Mouse (Mus musculus) heart, embryonic 16.5 days (tissue): ENCODE measurements around the gene Gfpt2. TPM values are rescaled to one million over a fixed set of nuclear protein-coding genes. Genes with fewer than 3 reads are reported as not detected.
A peak's percentile ranks its signal among the peaks of the same experiment; 100 is the strongest.

Source experiments
- ATAC-seq: fragments of 200-750 bp; cut with Nextera tagmentation; replicated peaks from 2 replicates; pipeline ENCODE4 v1.8.0; 2017; ENCODE audit warnings: moderate number of reproducible peaks; ENCODE audit not compliant: insufficient read depth, low FRiP score; ENCODE audit errors: extremely low read depth
- H3K27ac ChIP-seq: fragments of 300-500 bp; sonication (generic); 2 replicates; pipeline ENCODE4 v1.5.1; 2014; ENCODE audit warnings: mild to moderate bottlenecking, low read length, control low read depth, moderate library complexity
- H3K27me3 ChIP-seq: fragments of 300-500 bp; sonication (generic); 2 replicates; pipeline ENCODE4 v1.6.1; 2014; ENCODE audit warnings: low read length, mixed read lengths; ENCODE audit not compliant: control insufficient read depth, insufficient read depth
- H3K36me3 ChIP-seq: fragments of 300-500 bp; sonication (generic); 2 replicates; pipeline ENCODE4 v1.6.1; 2014; ENCODE audit not compliant: control insufficient read depth, insufficient read depth
- H3K4me1 ChIP-seq: fragments of 300-500 bp; sonication (generic); 2 replicates; pipeline ENCODE4 v1.6.1; 2014; ENCODE audit warnings: low read length, mixed read lengths; ENCODE audit not compliant: control insufficient read depth, insufficient read depth
- H3K4me2 ChIP-seq: fragments of 300-500 bp; sonication (generic); 2 replicates; pipeline ENCODE4 v1.6.1; 2014; ENCODE audit warnings: low read depth, mild to moderate bottlenecking, control low read depth, low read length
- H3K4me3 ChIP-seq: fragments of 300-500 bp; sonication (generic); 2 replicates; pipeline ENCODE4 v1.5.1; 2014; ENCODE audit warnings: mild to moderate bottlenecking, control low read depth, low read length
- H3K9ac ChIP-seq: fragments of 300-500 bp; sonication (generic); 2 replicates; pipeline ENCODE4 v1.6.1; 2014; ENCODE audit warnings: low read length, control low read depth
- H3K9me3 ChIP-seq: fragments of 300-500 bp; sonication (generic); replicated peaks from 2 replicates; pipeline ENCODE4 v1.6.1; 2016; ENCODE audit warnings: low read length; ENCODE audit not compliant: control insufficient read depth
- WGBS: fragments of 180-500 bp; shearing (Covaris S2); extraction: QIAGEN DNeasy Blood & Tissue Kit; methylation state at CpG from one replicate; pipeline ENCODE4 v1.1.7; 2014; 5-methylcytosine and 5-hydroxymethylcytosine counted together
- polyA plus RNA-seq: library from polyadenylated mRNA; unstranded; fragments of >200 nt; fragmentation: Nextera tagmentation; extraction: Ambion mirVana; gene quantifications from 2 replicates; pipeline ENCODE4 v1.2.1, GENCODE M21; 2015

Gene Gfpt2
- polyA plus RNA-seq, result 10.4 and 13.1 TPM in 2 replicates

DNA sequence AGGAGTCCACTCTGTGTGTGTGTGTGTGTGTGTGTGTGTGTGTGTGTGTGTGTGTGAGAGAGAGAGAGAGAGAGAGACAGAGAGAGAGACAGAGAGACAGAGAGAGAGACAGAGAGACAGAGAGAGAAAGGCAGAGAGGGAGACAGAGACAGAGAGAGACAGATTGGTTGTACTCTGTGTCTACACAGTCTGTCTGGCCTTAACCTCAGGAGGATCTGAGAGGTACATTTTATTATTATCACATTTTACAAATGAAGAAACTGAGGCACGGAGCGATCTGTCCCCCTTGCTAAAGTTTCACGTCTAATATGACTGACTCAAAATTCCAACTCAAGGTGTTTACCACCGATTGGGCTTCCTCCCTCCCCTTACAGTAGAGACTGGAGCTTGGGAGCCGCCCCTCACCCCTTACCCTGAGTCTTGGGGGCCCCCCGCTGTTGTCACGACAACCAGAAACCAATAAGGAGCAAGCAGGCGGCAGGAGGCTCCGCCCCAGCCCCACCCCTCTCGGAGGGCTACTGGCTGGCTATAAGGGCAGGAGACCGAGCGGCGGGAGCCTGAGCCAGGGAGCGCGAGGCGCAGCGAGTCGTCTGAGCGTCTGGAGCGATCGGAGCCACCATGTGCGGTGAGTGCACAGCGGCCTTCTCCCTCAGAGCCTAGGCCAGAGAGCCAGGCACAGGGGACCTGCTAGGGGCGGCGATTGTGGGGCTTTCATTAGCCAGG is at the start of gene Gfpt2:
Gene Gfpt2 (plus strand): TSS at position 560 of the 723 bp plus-strand sequence.
- 0 out of 2 replicates have a peak, but pooled peaks cover 3% of the 10 kb centered on the region for H3K4me1 ChIP-seq
- peaks cover 12% of the 10 kb centered on the region for H3K27me3 ChIP-seq
- peak within 1 kb of the TSS; percentile 62 for H3K4me3 ChIP-seq
- H3K9me3 ChIP-seq, result peaks cover 3% of the 10 kb centered on the region; the same call in 1 of the 2 replicates
- peak within 1 kb of the TSS; percentile 96 for H3K4me2 ChIP-seq
- H3K9ac ChIP-seq, result peak within 1 kb of the TSS; percentile 75
- ATAC-seq, result peak; percentile 95
- H3K27ac ChIP-seq, result 0 out of 2 replicates have a peak within 1 kb of the TSS, but pooled peaks have one; percentile 28
- no peaks in the 10 kb centered on the region for H3K36me3 ChIP-seq
- WGBS, result under 1% methylated on average over 25 of the region's 25 CpGs

DNA sequence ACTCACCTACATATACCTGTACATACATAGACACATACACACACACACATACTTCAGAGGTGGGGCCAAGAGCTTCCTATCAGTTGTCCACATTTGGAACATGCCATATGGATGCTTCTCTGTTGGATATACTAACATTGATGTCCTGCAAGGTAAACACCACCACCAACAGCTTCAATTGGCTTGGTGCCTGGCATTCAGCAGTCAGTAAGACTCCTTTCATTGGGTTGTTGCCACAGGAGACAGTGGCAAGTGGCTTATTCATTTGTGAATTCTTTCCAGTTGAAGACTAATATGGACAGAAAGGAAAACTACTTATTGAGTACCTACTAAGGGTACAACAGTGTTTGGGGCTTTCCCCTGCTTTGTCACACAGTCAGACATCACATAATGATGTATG is 49.0 kb upstream of the Gfpt2 start:
- no peaks in the 10 kb centered on the region for H3K36me3 ChIP-seq
- no peaks in the 10 kb centered on the region for H3K27me3 ChIP-seq
- no peak overlapping the region for H3K4me3 ChIP-seq
- H3K9ac ChIP-seq, result no peak overlapping the region
- no peak overlapping the region for H3K4me2 ChIP-seq
- no peak overlapping the region for H3K27ac ChIP-seq
- H3K4me1 ChIP-seq, result no peaks in the 10 kb centered on the region
- peaks cover 9% of the 10 kb centered on the region; the same call in 1 of the 2 replicates for H3K9me3 ChIP-seq
- no peak for ATAC-seq

DNA sequence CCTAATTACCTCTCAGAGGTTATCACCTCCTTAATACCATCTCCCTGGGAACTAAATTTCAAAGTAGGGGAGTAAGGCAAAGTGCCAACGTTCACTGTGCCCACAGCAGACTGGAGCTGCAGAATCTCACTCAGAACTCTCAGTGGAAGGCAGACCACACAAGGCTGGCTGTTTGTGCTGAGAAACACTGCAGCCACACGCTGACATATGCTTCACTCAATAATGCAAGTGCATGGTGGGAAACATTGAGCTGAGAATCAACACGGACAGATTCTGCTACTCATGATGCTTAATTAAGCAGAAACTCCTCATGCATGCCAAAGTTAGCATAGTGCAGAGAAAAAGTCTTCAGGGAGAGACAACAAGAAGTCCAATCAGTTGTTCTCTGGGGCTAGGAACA is 48.1 kb upstream of the Gfpt2 start:
- 71% methylated on average over 3 of the region's 3 CpGs for WGBS
- ATAC-seq, result no peak
- Histone ChIP-seq H3K4me2 (no peak overlapping the region), H3K4me3 (no peak overlapping the region), H3K27me3 (no peaks in the 10 kb centered on the region), H3K9me3 (peaks cover 9% of the 10 kb centered on the region; the same call in 1 of the 2 replicates), H3K36me3 (no peaks in the 10 kb centered on the region), H3K4me1 (no peaks in the 10 kb centered on the region), H3K27ac (no peak overlapping the region), H3K9ac (no peak overlapping the region)

DNA sequence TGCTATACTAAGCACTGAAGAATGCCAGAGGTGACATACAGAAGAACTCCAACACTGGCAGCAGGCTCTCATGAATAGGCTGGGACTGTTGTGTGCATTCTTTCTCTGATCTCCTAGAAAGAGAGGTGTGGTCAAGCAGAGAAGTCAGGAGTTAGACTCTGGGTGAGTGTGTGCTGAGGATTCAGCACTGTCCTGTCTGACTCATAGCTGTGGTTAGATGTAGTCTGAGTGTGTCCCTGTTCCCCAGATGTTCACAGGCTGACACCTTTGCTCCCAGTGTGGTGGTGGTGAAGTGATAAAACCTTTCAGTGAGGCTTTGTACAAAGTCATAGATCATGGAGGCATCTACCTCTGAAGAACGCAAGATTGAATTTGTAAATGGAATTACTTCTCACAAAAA is 47.2 kb upstream of the Gfpt2 start:
- Histone ChIP-seq H3K27ac (no peak overlapping the region), H3K36me3 (no peaks in the 10 kb centered on the region), H3K9ac (no peak overlapping the region), H3K4me1 (no peaks in the 10 kb centered on the region), H3K27me3 (no peaks in the 10 kb centered on the region), H3K4me2 (no peak overlapping the region), H3K4me3 (no peak overlapping the region), H3K9me3 (peaks cover 9% of the 10 kb centered on the region; the same call in 1 of the 2 replicates)
- WGBS, result 84% methylated on average over 1 of the region's 1 CpGs
- no peak for ATAC-seq

DNA sequence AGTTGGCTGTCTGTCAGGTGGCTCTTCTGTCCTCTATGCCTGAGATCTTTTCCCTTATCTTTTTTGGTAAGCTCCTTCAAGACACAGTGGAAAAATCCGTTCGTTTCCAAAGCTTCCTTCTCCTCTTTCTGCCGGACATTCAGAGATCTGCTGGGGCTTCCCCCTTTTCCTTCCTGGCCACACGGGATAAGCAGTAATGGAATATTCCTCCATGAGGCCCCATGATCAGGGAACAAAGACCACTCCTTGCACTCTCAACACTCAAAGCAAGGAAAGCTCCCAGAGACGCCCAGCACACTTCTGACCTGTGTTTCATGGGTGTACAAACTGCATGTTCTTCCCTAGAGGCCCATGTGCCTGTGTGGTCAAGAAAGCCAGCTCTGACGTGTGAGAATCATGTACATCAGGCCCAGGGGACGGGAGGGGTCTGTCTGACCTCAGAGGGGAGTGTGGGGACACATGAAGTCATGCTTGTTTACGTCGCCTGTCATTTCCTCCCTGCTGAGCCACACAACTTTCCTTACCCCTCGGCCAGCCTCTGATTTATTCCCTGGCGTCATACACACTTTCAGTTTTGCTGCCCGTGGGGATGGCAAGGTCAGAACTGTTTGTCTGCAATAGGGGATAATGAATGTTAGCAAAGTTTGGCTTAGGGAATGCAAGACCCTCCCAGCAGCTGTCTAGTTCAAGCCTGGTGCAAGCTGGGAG is 38.9 kb upstream of the Gfpt2 start:
- Histone ChIP-seq H3K4me2 (no peak overlapping the region), H3K4me1 (peaks cover 6% of the 10 kb centered on the region; the same call in 1 of the 2 replicates), H3K9ac (peak overlapping the region; percentile 12; the same call in 1 of the 2 replicates), H3K27me3 (no peaks in the 10 kb centered on the region), H3K36me3 (no peaks in the 10 kb centered on the region), H3K9me3 (no peaks in the 10 kb centered on the region), H3K27ac (peak overlapping the region; percentile 76), H3K4me3 (no peak overlapping the region)
- peak; percentile 68 for ATAC-seq
- 26% methylated on average over 12 of the region's 12 CpGs for WGBS

DNA sequence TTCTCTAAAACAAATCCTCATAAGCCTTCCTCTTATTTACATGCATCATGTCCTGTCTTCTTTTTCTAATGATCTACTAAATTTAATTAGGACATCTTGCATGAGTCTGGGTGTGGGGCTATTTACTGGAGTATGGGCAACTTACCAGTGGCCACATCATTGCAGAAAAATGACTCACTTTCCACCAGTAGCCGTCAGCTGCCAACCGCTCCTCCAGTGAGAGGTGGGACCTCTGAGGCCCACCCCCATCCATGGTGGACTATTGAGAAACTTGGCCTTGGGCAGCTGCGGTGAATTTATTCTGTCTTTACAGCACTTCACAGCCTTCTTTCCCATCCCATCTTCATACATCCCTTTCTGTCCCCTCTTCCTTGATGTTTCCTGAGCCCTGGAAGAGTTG is 35.9 kb upstream of the Gfpt2 start:
- ATAC-seq, result no peak
- Histone ChIP-seq H3K36me3 (no peaks in the 10 kb centered on the region), H3K4me1 (peaks cover 6% of the 10 kb centered on the region; the same call in 1 of the 2 replicates), H3K27ac (no peak overlapping the region), H3K9ac (no peak overlapping the region), H3K9me3 (no peaks in the 10 kb centered on the region), H3K4me3 (no peak overlapping the region), H3K27me3 (no peaks in the 10 kb centered on the region), H3K4me2 (no peak overlapping the region)
- WGBS, result 83% methylated on average over 3 of the region's 3 CpGs

DNA sequence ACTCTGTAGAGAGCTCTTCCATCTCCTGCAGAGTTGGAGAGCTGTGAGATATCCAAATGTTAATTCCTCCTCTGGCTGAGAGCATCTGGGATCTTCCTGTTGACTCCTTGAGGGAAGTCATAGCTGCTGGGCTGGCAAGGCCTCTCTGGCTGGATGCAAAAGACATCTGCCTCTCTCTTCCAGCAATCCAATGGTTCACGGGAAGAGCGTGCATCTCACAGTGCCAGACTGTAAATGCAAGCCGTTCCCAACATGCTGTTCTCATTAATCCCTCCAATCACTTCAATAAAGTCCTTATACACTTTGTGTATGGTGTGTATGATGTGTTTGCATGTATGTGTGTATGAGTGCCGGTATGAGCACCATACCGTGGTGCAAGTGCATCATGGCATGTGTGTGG is 32.8 kb upstream of the Gfpt2 start:
- no peak overlapping the region for H3K4me3 ChIP-seq
- no peak overlapping the region for H3K27ac ChIP-seq
- no peak overlapping the region for H3K9ac ChIP-seq
- no peaks in the 10 kb centered on the region for H3K9me3 ChIP-seq
- ATAC-seq, result no peak
- H3K4me1 ChIP-seq, result peaks cover 13% of the 10 kb centered on the region
- H3K36me3 ChIP-seq, result no peaks in the 10 kb centered on the region
- WGBS, result 78% methylated on average over 5 of the region's 5 CpGs
- H3K4me2 ChIP-seq, result no peak overlapping the region
- no peaks in the 10 kb centered on the region for H3K27me3 ChIP-seq

DNA sequence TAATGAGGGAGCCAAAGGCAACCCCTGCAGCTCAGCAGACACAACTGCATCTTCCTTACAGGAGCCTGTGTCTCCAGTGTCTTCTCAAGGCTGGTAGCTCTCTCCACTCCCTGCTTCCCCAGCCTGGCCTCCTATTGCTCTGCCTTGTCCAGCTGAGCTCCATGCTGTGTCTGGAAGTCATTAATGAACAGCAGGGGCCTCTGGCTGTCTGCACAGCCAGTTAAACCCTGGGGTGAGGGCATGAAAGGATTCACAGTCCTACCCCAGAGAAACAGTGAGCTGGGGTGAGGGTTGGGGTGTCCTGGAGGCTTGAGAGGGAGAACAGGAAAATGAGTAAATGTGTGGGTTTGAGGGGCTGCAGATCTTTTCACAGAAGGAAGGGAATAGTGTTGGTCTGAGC is 30.4 kb upstream of the Gfpt2 start:
- Histone ChIP-seq H3K27me3 (no peaks in the 10 kb centered on the region), H3K4me3 (no peak overlapping the region), H3K36me3 (no peaks in the 10 kb centered on the region), H3K4me1 (peaks cover 13% of the 10 kb centered on the region), H3K4me2 (no peak overlapping the region), H3K27ac (peak overlapping the region; percentile 20; the same call in 1 of the 2 replicates), H3K9me3 (no peaks in the 10 kb centered on the region), H3K9ac (peak overlapping the region; percentile 25; the same call in 1 of the 2 replicates)
- ATAC-seq, result no peak

DNA sequence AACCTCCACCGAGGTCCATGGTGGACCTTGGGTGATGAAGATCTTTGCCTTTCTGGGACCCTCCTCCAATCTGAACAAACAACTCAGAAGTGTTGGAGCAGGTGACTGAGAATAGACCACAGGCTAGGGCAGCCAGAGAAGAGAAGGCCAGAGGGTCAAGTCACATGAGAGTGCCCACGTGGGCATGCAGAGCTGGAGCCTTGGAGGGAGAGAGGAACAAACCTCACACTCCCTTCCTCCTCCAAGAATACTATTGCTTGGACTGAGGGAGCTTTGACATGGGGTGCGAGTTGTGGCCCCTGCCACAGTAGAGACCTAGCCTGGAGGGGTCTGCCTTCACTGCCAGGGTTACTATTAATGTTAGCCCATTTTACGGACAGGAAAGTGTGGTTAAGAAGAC is 30.0 kb upstream of the Gfpt2 start:
- Histone ChIP-seq H3K36me3 (no peaks in the 10 kb centered on the region), H3K27ac (peak overlapping the region; percentile 77), H3K27me3 (no peaks in the 10 kb centered on the region), H3K4me1 (peaks cover 13% of the 10 kb centered on the region), H3K4me2 (no peak overlapping the region), H3K9ac (no peak overlapping the region), H3K4me3 (no peak overlapping the region), H3K9me3 (no peaks in the 10 kb centered on the region)
- ATAC-seq, result no peak; the same call in 1 of the 2 replicates
- 55% methylated on average over 4 of the region's 4 CpGs for WGBS
